Mouse (Mus musculus) erythroblast, embryonic 14.5 days (primary cell): Measurements from ENCODE around the gene Msmp.
"Not testable (repeated sequence)": the region's sequence is repeated elsewhere in the genome, so short reads cannot be mapped to it uniquely, and the experiment has no call there.

Experiments
- GATA1 ChIP-seq: IDR thresholded peaks from 2 replicates; pipeline ENCODE4 v1.6.1; 2012; ENCODE audit warnings: low read length, inconsistent platforms, mixed read lengths
- TAL1 ChIP-seq: IDR thresholded peaks from 3 replicates; pipeline ENCODE4 v1.6.1; 2012; ENCODE audit warnings: low read length, inconsistent platforms, mixed read lengths

- TF ChIP-seq GATA1, TAL1: not testable (repeated sequence)
Measured at GRCm38 (mm10) chr4:43596597-43596996, 12.3 kb upstream of the Msmp start.
